Mouse (Mus musculus): ENCODE results near the gene Adora1. TPM values are rescaled to one million over a fixed set of nuclear protein-coding genes. Genes with fewer than 3 reads are reported as not detected.
A peak's percentile ranks its signal among the peaks of the same experiment; 100 is the strongest.

Adora1 gene
- total and polyA plus RNA-seq, 2 experiments from 2014 or later, result 33.4 to 51.1 TPM

DNA sequence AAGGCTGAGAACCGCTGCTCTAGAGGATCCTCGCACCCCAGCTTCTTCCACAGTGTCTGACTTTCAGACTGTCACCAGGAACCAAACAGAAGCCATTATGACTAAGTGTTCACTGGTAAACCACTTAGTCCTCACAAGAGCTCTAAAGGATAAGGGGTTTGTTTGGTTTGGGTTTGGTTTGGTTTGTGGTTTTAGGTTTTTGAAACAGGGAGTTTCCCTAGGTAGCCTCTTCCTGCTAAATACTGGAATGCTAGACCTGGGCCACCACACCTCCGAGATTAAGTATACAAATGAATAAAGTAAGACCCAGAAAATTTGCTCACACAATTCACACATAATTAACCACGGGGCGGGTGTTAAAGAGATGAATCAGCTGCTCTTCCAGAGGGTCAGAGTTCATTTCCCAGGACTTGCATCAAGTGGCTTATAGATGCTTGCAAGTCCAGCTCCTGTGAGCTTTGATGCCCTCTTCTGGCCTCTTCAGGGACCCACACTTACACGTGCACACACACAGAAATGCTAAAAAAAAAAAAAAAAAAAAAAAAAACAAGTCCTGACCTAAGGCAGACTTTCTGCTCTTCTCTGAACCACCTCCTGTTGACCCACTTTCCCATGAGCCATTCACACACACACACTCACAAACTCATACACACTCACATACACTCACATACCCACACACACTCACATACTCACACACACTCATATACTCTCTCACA lies 72.6 kb downstream of the Adora1 start:
- no peak for ATAC-seq

DNA sequence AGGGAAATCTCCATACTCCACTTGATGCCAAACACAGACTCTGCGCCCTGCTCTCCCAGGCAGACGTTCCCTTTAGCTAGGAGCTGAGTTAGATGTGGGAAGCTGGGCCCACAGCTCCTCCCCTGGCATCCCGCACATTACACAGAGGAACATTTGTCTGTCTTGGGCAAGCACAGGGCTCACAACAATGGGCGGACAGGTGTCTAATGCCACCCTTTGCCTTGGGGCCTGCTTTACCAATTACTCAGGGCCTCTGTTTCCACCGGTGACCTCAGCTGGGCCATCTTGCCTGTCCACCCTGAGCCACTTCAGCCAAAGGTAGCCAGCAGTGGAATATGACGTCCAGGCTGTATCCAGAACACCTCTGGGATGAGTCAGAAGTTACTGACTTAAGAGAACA lies 73.8 kb downstream of the Adora1 start:
- Histone ChIP-seq H3K9me3 (ENCODE audit: low read length) (no peaks in the 10 kb centered on the region), H3K36me3 (ENCODE audit: insufficient read depth, low read length) (no peaks in the 10 kb centered on the region), H3K4me2 (ENCODE audit: low read depth, low read length) (no peak overlapping the region), H3K9ac (replicated peaks; ENCODE audit: low read length) (no peak overlapping the region), H3K27me3 (ENCODE audit: insufficient read depth, low read length) (no peaks in the 10 kb centered on the region), H3K4me1 (ENCODE audit: insufficient read depth, low read length) (no peaks in the 10 kb centered on the region), H3K27ac (no peak overlapping the region), H3K4me3 (ENCODE audit: low read length) (no peak overlapping the region)
- TF ChIP-seq CTCF (IDR thresholded peaks at IDR 0.05; ENCODE audit: low read depth), result no peak
- DNase-seq (ENCODE audit: low spot score) (no peak), ATAC-seq (no peak)
- WGBS, result 84% methylated on average over 6 of the region's 6 CpGs

More for the DNA sequence above, 72.6 kb downstream of the Adora1 start:
- H3K36me3 ChIP-seq (ENCODE audit: insufficient read depth, low read length), result no peaks in the 10 kb centered on the region
- H3K4me2 ChIP-seq (ENCODE audit: low read depth, low read length), result no peak overlapping the region
- H3K9me3 ChIP-seq (ENCODE audit: low read length), result no peaks in the 10 kb centered on the region
- H3K4me1 ChIP-seq (ENCODE audit: insufficient read depth, low read length), result no peaks in the 10 kb centered on the region
- H3K4me3 ChIP-seq (ENCODE audit: low read length), result no peak overlapping the region
- H3K9ac ChIP-seq (replicated peaks; ENCODE audit: low read length), result no peak overlapping the region
- no peak for TF ChIP-seq CTCF (IDR thresholded peaks at IDR 0.05; ENCODE audit: low read depth)
- WGBS, result 85% methylated on average over 6 of the region's 6 CpGs
- no peak for DNase-seq (ENCODE audit: low spot score)
- H3K27me3 ChIP-seq (ENCODE audit: insufficient read depth, low read length), result no peaks in the 10 kb centered on the region
- H3K27ac ChIP-seq, result no peak overlapping the region

DNA sequence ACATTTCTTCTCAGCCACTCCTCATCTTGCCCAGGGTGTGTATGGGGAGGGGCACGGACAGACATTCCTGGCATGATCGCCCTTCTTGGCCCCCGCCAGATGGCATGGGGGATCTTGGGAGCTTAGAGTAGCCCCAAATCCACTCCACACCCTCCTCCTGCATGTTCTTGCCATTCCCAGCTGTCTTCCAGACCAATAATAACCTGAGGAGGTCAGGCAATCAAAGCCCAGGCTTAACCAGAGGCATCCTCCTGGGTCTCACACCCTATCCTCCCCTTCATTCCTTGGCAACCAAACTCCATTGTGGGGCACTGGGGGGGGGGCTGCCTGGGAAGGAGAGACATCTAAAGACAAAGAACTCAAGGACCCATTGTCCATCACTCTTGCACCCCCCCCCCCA lies 74.8 kb downstream of the Adora1 start:
- no peak for TF ChIP-seq CTCF (IDR thresholded peaks at IDR 0.05; ENCODE audit: low read depth)
- DNase-seq (ENCODE audit: low spot score), result no peak
- ATAC-seq, result no peak
- Histone ChIP-seq H3K4me2 (ENCODE audit: low read depth, low read length) (no peak overlapping the region), H3K36me3 (ENCODE audit: insufficient read depth, low read length) (no peaks in the 10 kb centered on the region), H3K4me1 (ENCODE audit: insufficient read depth, low read length) (no peaks in the 10 kb centered on the region), H3K27ac (no peak overlapping the region), H3K4me3 (ENCODE audit: low read length) (no peak overlapping the region), H3K9me3 (ENCODE audit: low read length) (no peaks in the 10 kb centered on the region), H3K9ac (replicated peaks; ENCODE audit: low read length) (no peak overlapping the region), H3K27me3 (ENCODE audit: insufficient read depth, low read length) (no peaks in the 10 kb centered on the region)
- 84% methylated on average over 3 of the region's 3 CpGs for WGBS

DNA sequence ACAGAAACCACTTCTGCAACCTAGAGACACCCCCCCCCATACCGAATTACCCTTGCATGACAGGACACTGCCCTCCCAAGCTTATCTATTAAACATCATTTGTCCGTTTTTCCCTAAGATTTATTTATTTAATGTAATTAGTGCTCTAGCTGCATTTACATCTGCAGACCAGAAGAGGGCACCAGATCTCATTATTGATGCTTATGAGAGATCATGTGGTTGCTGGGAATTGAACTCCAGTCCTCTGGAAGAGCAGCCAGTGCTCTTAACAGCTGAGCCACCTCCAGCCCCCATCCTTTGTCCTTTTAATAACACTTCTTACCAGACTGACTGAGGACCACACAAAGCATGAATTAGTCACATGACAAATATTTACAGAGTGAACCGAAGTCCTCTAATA lies 80.6 kb downstream of the Adora1 start:
- DNase-seq (ENCODE audit: low spot score) (no peak), ATAC-seq (no peak)
- Histone ChIP-seq H3K4me2 (ENCODE audit: low read depth, low read length) (no peak overlapping the region), H3K4me1 (ENCODE audit: insufficient read depth, low read length) (no peaks in the 10 kb centered on the region), H3K27ac (no peak overlapping the region), H3K27me3 (ENCODE audit: insufficient read depth, low read length) (no peaks in the 10 kb centered on the region), H3K9ac (replicated peaks; ENCODE audit: low read length) (no peak overlapping the region), H3K9me3 (ENCODE audit: low read length) (no peaks in the 10 kb centered on the region), H3K36me3 (ENCODE audit: insufficient read depth, low read length) (no peaks in the 10 kb centered on the region), H3K4me3 (ENCODE audit: low read length) (no peak overlapping the region)
- 61% methylated on average over 3 of the region's 3 CpGs for WGBS
- peak; percentile 46 for TF ChIP-seq CTCF (IDR thresholded peaks at IDR 0.05; ENCODE audit: low read depth)

DNA sequence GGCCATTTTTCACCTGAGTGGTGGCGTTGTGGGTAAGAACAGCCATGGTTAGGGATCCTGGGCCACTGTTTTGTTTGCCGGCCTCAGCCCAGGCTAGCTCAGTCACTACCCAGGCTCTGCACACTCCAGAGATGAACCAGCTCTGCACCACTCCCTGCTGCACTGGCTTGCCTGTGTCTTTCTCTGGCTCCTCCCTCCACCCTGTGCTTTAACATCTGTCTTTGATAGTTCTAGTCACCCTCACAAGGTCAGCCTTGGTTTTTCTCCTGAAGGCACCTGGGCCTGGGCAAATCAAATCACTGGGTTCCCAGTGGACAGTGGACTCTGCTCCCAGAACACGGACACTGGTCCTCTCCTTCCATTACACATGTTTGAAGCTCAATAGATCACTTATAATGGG lies 81.1 kb downstream of the Adora1 start:
- Histone ChIP-seq H3K27me3 (ENCODE audit: insufficient read depth, low read length) (no peaks in the 10 kb centered on the region), H3K27ac (no peak overlapping the region), H3K4me3 (ENCODE audit: low read length) (no peak overlapping the region), H3K36me3 (ENCODE audit: insufficient read depth, low read length) (no peaks in the 10 kb centered on the region), H3K4me1 (ENCODE audit: insufficient read depth, low read length) (no peaks in the 10 kb centered on the region), H3K9me3 (ENCODE audit: low read length) (no peaks in the 10 kb centered on the region), H3K4me2 (ENCODE audit: low read depth, low read length) (no peak overlapping the region), H3K9ac (replicated peaks; ENCODE audit: low read length) (no peak overlapping the region)
- DNase-seq (ENCODE audit: low spot score) (no peak), ATAC-seq (no peak)
- 88% methylated on average over 3 of the region's 3 CpGs for WGBS
- TF ChIP-seq CTCF (IDR thresholded peaks at IDR 0.05; ENCODE audit: low read depth), result no peak

DNA sequence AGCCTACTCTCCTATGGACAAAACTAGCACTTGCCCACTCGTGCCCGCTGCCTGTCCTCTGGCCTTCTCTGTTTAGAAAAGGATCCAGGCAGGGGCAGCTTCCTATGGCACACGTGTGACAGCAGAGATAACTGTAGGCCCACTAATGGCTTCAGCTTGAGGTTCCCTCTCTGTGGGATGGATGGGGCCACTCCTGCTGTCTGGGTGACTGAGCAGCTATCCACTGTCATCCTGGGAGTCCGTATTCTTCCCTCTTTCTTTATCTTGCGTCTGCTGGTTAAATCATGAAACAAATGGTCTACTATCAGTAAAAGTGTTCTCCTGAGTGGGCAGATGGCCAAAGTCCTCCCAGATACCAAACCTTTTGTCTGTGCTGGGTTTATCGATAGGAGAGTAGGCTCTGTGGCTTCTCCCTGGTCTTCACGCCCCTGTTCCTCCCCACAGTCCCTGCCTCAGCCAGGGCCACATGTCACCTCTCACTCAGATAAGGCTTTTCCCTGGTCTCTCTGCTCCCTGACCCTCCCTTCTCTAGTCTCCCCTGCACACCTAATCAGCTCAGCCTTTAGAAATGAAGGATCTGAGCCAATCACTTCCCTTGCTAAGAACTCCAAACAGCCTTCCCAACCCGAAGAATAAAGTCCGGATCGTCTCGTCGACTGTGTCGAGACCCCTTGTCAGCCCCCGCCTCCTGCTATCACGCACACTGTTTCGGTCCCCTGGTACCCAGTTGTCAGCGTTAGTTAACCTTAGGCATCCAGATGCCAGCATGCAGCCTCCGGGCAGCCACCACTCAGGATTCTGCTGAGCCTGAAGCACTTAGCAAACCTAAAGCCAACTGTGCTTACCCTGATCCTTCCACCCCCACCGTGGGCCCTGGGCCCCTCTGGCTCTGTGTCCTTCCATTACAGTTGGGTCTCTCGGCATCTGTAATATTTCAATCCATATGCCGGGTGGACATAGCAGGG lies 82.3 kb downstream of the Adora1 start:
- Histone ChIP-seq H3K4me3 (ENCODE audit: low read length) (no peak overlapping the region), H3K9me3 (ENCODE audit: low read length) (no peaks in the 10 kb centered on the region), H3K27ac (no peak overlapping the region), H3K4me1 (ENCODE audit: insufficient read depth, low read length) (no peaks in the 10 kb centered on the region), H3K27me3 (ENCODE audit: insufficient read depth, low read length) (no peaks in the 10 kb centered on the region), H3K9ac (replicated peaks; ENCODE audit: low read length) (no peak overlapping the region), H3K36me3 (ENCODE audit: insufficient read depth, low read length) (no peaks in the 10 kb centered on the region), H3K4me2 (ENCODE audit: low read depth, low read length) (no peak overlapping the region)
- WGBS, result 77% methylated on average over 21 of the region's 21 CpGs
- no peak for TF ChIP-seq CTCF (IDR thresholded peaks at IDR 0.05; ENCODE audit: low read depth)
- ATAC-seq (no peak), DNase-seq (ENCODE audit: low spot score) (no peak)

Measured in hindbrain, postnatal 0 days (tissue).